Mouse (Mus musculus) heart, adult 2 months (tissue): Measurements from ENCODE around the gene Naa38. TPM values are rescaled to one million over a fixed set of nuclear protein-coding genes. Genes with fewer than 3 reads are reported as not detected.

ENCODE experiments used
- DNase-seq, 2 experiments: peaks; one replicate each; pipeline ENCODE4 v3.0.0; 2021
- H3K27ac ChIP-seq: fragments of 200-600 bp; 2 replicates; pipeline ENCODE4 v1.8.1; 2022
- H3K27me3 ChIP-seq: fragments of 200-500 bp; 2 replicates; pipeline ENCODE4 v1.6.1; 2012; ENCODE audit warnings: mild to moderate bottlenecking, low read length, inconsistent platforms, mixed read lengths; ENCODE audit not compliant: control insufficient read depth, insufficient read depth
- H3K36me3 ChIP-seq: fragments of 200-500 bp; 2 replicates; pipeline ENCODE4 v1.6.1; 2012; ENCODE audit warnings: low read length, inconsistent platforms; ENCODE audit not compliant: control insufficient read depth, insufficient read depth
- H3K4me1 ChIP-seq: fragments of 200-500 bp; 2 replicates; pipeline ENCODE4 v1.6.1; 2011; ENCODE audit warnings: low read length; ENCODE audit not compliant: control insufficient read depth, insufficient read depth
- H3K4me3 ChIP-seq: fragments of 200-600 bp; 2 replicates; pipeline ENCODE4 v1.8.1; 2022
- H3K79me2 ChIP-seq: fragments of 200-500 bp; replicated peaks from 2 replicates; pipeline ENCODE4 v1.6.1; 2012; ENCODE audit warnings: mild to moderate bottlenecking, inconsistent platforms, low read length, moderate library complexity, mixed read lengths; ENCODE audit not compliant: control insufficient read depth, insufficient read depth
- H3K9ac ChIP-seq: fragments of 200-500 bp; 2 replicates; pipeline ENCODE4 v1.6.1; 2012; ENCODE audit warnings: low read depth, mild to moderate bottlenecking, control low read depth, inconsistent platforms, low read length, mixed read lengths
- CTCF ChIP-seq: fragments of 200-600 bp; IDR thresholded peaks from 2 replicates; pipeline ENCODE4 v1.8.1; 2022; ENCODE audit warnings: antibody characterized with exemption, mild to moderate bottlenecking, moderate library complexity
- EP300 ChIP-seq: fragments of 200-500 bp; IDR thresholded peaks from 2 replicates; pipeline ENCODE4 v1.6.1; 2011; ENCODE audit warnings: low read depth, low read length, control low read depth; ENCODE audit not compliant: insufficient read depth
- POLR2A ChIP-seq: fragments of 200-500 bp; IDR thresholded peaks from 2 replicates; pipeline ENCODE4 v1.6.1; 2011; ENCODE audit warnings: mild to moderate bottlenecking, low read depth, low read length, control low read depth; ENCODE audit not compliant: insufficient read depth
- WGBS: fragments of 180-500 bp; shearing (Covaris S2); methylation state at CpG from one replicate; pipeline ENCODE4 v1.1.7; 2018; 5-methylcytosine and 5-hydroxymethylcytosine counted together
- intact Hi-C: fragments of 180-260 bp; cut with DNase I; formaldehyde crosslinking; loops from one replicate; pipeline ENCODE4 v1.15.1; 2025
- polyA plus RNA-seq: library from polyadenylated mRNA; depleted of rRNA; stranded (reverse); fragments of >200 nt; gene quantifications from 2 replicates; pipeline ENCODE4 v1.2.3, GENCODE M21; 2012
- total RNA-seq, 2 experiments: library from RNA; stranded (reverse); gene quantifications; 2 replicates each; pipeline ENCODE4 v1.2.3; 2021

Gene Naa38
- total and polyA plus RNA-seq, 3 experiments = 102 to 145 (median 113) TPM

GRCm38 (mm10) chr11:69420554-69421000 is 25.3 kb downstream of the Naa38 start:
- H3K9ac ChIP-seq = peak overlapping the region; percentile 33; the same call in 1 of the 2 replicates
- TF ChIP-seq POLR2A = no peak
- no peak for TF ChIP-seq CTCF
- TF ChIP-seq EP300 = no peak
- peaks cover 4% of the 10 kb centered on the region for H3K4me1 ChIP-seq
- intact Hi-C loops = loop anchor here (2.0 kb wide), 2 partner anchors 14 to 56 kb away; no protein-coding TSS in a partner anchor
- peak overlapping the region; percentile 91; the same call in 1 of the 2 replicates for H3K27ac ChIP-seq
- no peaks in the 10 kb centered on the region for H3K27me3 ChIP-seq
- no peak for DNase-seq
- H3K36me3 ChIP-seq = no peaks in the 10 kb centered on the region
- no peaks in the 10 kb centered on the region for H3K79me2 ChIP-seq
- peak overlapping the region; percentile 56 for H3K4me3 ChIP-seq
- 25% methylated on average over 10 of the region's 10 CpGs for WGBS

- no peak overlapping the region for H3K27ac ChIP-seq
- no peaks in the 10 kb centered on the region for H3K27me3 ChIP-seq
- H3K4me3 ChIP-seq = no peak overlapping the region
- TF ChIP-seq CTCF = no peak
- no peak for TF ChIP-seq EP300
- TF ChIP-seq POLR2A = no peak
- WGBS = 30% methylated on average over 25 of the region's 25 CpGs
- intact Hi-C loops = loop anchor here (2.0 kb wide), 2 partner anchors 15 to 57 kb away; no protein-coding TSS in a partner anchor
- DNase-seq = no peak
- peaks cover 4% of the 10 kb centered on the region for H3K4me1 ChIP-seq
- no peaks in the 10 kb centered on the region for H3K36me3 ChIP-seq
- H3K79me2 ChIP-seq = no peaks in the 10 kb centered on the region
- no peak overlapping the region for H3K9ac ChIP-seq
Observed at GRCm38 (mm10) chr11:69421131-69421977, 26.1 kb downstream of the Naa38 start.

GRCm38 (mm10) chr11:69422842-69423241 is 27.6 kb downstream of the Naa38 start:
- Histone ChIP-seq H3K4me1 (peaks cover 2% of the 10 kb centered on the region), H3K79me2 (no peaks in the 10 kb centered on the region), H3K36me3 (no peaks in the 10 kb centered on the region), H3K4me3 (no peak overlapping the region), H3K27me3 (no peaks in the 10 kb centered on the region), H3K27ac (no peak overlapping the region), H3K9ac (no peak overlapping the region)
- 88% methylated on average over 10 of the region's 10 CpGs for WGBS
- DNase-seq = no peak
- intact Hi-C loops = no loop called here
- TF ChIP-seq POLR2A (no peak), CTCF (no peak), EP300 (no peak)

GRCm38 (mm10) chr11:69423885-69424284 is 28.6 kb downstream of the Naa38 start:
- H3K79me2 ChIP-seq = no peaks in the 10 kb centered on the region
- H3K9ac ChIP-seq = no peak overlapping the region
- H3K27me3 ChIP-seq = no peaks in the 10 kb centered on the region
- no peak for DNase-seq
- no peak overlapping the region for H3K4me3 ChIP-seq
- intact Hi-C loops = no loop called here
- no peak overlapping the region for H3K27ac ChIP-seq
- peaks cover 2% of the 10 kb centered on the region for H3K4me1 ChIP-seq
- no peaks in the 10 kb centered on the region for H3K36me3 ChIP-seq
- WGBS = 61% methylated on average over 6 of the region's 6 CpGs
- no peak for TF ChIP-seq EP300
- no peak for TF ChIP-seq CTCF
- no peak for TF ChIP-seq POLR2A

- Histone ChIP-seq H3K36me3 (no peaks in the 10 kb centered on the region), H3K9ac (no peak overlapping the region), H3K27me3 (no peaks in the 10 kb centered on the region), H3K79me2 (no peaks in the 10 kb centered on the region), H3K27ac (no peak overlapping the region), H3K4me3 (no peak overlapping the region), H3K4me1 (no peaks in the 10 kb centered on the region)
- TF ChIP-seq EP300 = no peak
- no peak for TF ChIP-seq POLR2A
- no peak for TF ChIP-seq CTCF
- no peak for DNase-seq
- 86% methylated on average over 2 of the region's 2 CpGs for WGBS
- intact Hi-C loops = no loop called here
Observed at GRCm38 (mm10) chr11:69426246-69426645, 31.0 kb downstream of the Naa38 start.

- WGBS = 32% methylated on average over 4 of the region's 4 CpGs
- H3K79me2 ChIP-seq = no peaks in the 10 kb centered on the region
- DNase-seq = peak in 1 of 2 experiments; percentile 55
- no peak for TF ChIP-seq CTCF
- no peak for TF ChIP-seq POLR2A
- no peak for TF ChIP-seq EP300
- intact Hi-C loops = no loop called here
- H3K27me3 ChIP-seq = no peaks in the 10 kb centered on the region
- no peak overlapping the region for H3K4me3 ChIP-seq
- H3K36me3 ChIP-seq = no peaks in the 10 kb centered on the region
- H3K4me1 ChIP-seq = peaks cover 2% of the 10 kb centered on the region
- H3K27ac ChIP-seq = no peak overlapping the region
- no peak overlapping the region for H3K9ac ChIP-seq
Observed at GRCm38 (mm10) chr11:69428751-69429150, 33.5 kb downstream of the Naa38 start.
